Mouse (Mus musculus): ENCODE data around the gene Slc24a4. TPM values are rescaled to one million over a fixed set of nuclear protein-coding genes. Genes with fewer than 3 reads are reported as not detected.
A peak's percentile ranks its signal among the peaks of the same experiment; 100 is the strongest.

Slc24a4 gene
- total and polyA plus RNA-seq, 3 experiments: 0.50 to 1.3 (median 0.98) TPM

GRCm38 (mm10) chr12:102183201-102183600, 54.7 kb downstream of the Slc24a4 start:
- no peaks in the 10 kb centered on the region for H3K36me3 ChIP-seq (ENCODE audit: control insufficient read depth, insufficient read depth, low read length)
- no peaks in the 10 kb centered on the region for H3K27me3 ChIP-seq (ENCODE audit: control insufficient read depth, insufficient read depth, low read length)
- DNase-seq: no peak
- intact Hi-C loops (cut with DNase I): loop anchor here (5.0 kb wide), 3 partner anchors 164 to 204 kb away; no protein-coding TSS in a partner anchor
- H3K9ac ChIP-seq (ENCODE audit: low read depth, low read length): no peak overlapping the region
- TF ChIP-seq POLR2A (IDR thresholded peaks at IDR 0.05; ENCODE audit: insufficient read depth, low read depth, low read length) (no peak), CTCF (IDR thresholded peaks at IDR 0.05) (no peak), EP300 (IDR thresholded peaks at IDR 0.05; ENCODE audit: insufficient read depth, low read depth, low read length) (no peak)
- H3K27ac ChIP-seq: no peak overlapping the region
- H3K79me2 ChIP-seq (replicated peaks; ENCODE audit: control insufficient read depth, insufficient read depth, low read length): no peaks in the 10 kb centered on the region
- H3K4me1 ChIP-seq (ENCODE audit: control insufficient read depth, insufficient read depth, low read length): no peaks in the 10 kb centered on the region
- WGBS: 69% methylated on average over 9 of the region's 9 CpGs
- H3K4me3 ChIP-seq: no peak overlapping the region

DNA sequence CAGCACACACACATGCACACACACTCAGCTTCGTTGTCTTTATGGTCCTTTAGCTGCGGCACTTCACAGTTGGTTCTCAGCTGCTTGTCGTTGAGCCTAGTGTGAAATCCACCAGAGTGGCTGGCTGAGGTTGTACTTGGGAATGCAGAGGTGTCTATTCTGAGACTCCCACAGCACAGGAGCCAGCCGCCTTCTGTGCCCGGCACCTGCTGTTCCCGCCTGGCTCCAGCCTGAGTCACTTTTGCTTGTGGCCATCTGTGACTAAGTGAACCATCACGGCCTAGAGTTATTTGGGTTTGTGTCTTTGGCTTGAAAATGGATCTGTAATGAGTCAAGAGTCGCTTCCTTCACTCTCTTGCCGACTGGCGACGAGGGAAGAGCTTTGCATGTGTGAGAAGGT, 62.3 kb downstream of the Slc24a4 start:
- H3K27me3 ChIP-seq (ENCODE audit: control insufficient read depth, insufficient read depth, low read length): no peaks in the 10 kb centered on the region
- intact Hi-C loops (cut with DNase I): no loop called here
- WGBS: 82% methylated on average over 11 of the region's 11 CpGs
- H3K27ac ChIP-seq: no peak overlapping the region
- no peaks in the 10 kb centered on the region for H3K36me3 ChIP-seq (ENCODE audit: control insufficient read depth, insufficient read depth, low read length)
- TF ChIP-seq CTCF (IDR thresholded peaks at IDR 0.05) (no peak), POLR2A (IDR thresholded peaks at IDR 0.05; ENCODE audit: insufficient read depth, low read depth, low read length) (no peak), EP300 (IDR thresholded peaks at IDR 0.05; ENCODE audit: insufficient read depth, low read depth, low read length) (no peak)
- no peaks in the 10 kb centered on the region for H3K79me2 ChIP-seq (replicated peaks; ENCODE audit: control insufficient read depth, insufficient read depth, low read length)
- H3K4me3 ChIP-seq: no peak overlapping the region
- no peaks in the 10 kb centered on the region for H3K4me1 ChIP-seq (ENCODE audit: control insufficient read depth, insufficient read depth, low read length)
- H3K9ac ChIP-seq (ENCODE audit: low read depth, low read length): no peak overlapping the region
- no peak for DNase-seq

DNA sequence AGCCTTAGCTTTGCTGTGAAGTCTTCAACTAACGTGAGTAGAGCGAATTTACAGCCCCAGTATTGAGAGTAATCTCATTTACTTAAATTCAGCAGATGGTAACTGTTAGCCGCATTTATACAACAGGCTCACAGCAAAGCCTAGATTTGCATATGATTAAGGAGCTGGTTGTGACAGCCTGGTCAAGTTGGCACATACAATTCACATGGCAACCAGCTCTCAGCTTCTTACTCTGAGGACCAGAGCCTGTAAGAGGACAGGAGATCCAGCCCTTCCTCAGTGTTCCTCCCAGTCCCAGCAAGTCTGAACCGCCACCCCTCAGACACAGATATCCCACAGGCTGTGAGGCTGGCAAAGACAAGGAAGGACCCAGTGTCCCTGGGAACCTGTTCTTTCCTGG, 73.0 kb downstream of the Slc24a4 start:
- no peak overlapping the region for H3K27ac ChIP-seq
- peaks cover 2% of the 10 kb centered on the region for H3K4me1 ChIP-seq (ENCODE audit: control insufficient read depth, insufficient read depth, low read length)
- 84% methylated on average over 4 of the region's 4 CpGs for WGBS
- no peaks in the 10 kb centered on the region for H3K27me3 ChIP-seq (ENCODE audit: control insufficient read depth, insufficient read depth, low read length)
- H3K79me2 ChIP-seq (replicated peaks; ENCODE audit: control insufficient read depth, insufficient read depth, low read length): no peaks in the 10 kb centered on the region
- H3K9ac ChIP-seq (ENCODE audit: low read depth, low read length): no peak overlapping the region
- no peak for DNase-seq
- intact Hi-C loops (cut with DNase I): no loop called here
- H3K36me3 ChIP-seq (ENCODE audit: control insufficient read depth, insufficient read depth, low read length): no peaks in the 10 kb centered on the region
- no peak for TF ChIP-seq POLR2A (IDR thresholded peaks at IDR 0.05; ENCODE audit: insufficient read depth, low read depth, low read length)
- TF ChIP-seq EP300 (IDR thresholded peaks at IDR 0.05; ENCODE audit: insufficient read depth, low read depth, low read length): no peak
- TF ChIP-seq CTCF (IDR thresholded peaks at IDR 0.05): no peak
- no peak overlapping the region for H3K4me3 ChIP-seq

GRCm38 (mm10) chr12:102202901-102203300, 74.4 kb downstream of the Slc24a4 start:
- intact Hi-C loops (cut with DNase I): no loop called here
- Histone ChIP-seq H3K27me3 (ENCODE audit: control insufficient read depth, insufficient read depth, low read length) (no peaks in the 10 kb centered on the region), H3K9ac (ENCODE audit: low read depth, low read length) (no peak overlapping the region), H3K4me3 (no peak overlapping the region), H3K4me1 (ENCODE audit: control insufficient read depth, insufficient read depth, low read length) (peaks cover 2% of the 10 kb centered on the region), H3K36me3 (ENCODE audit: control insufficient read depth, insufficient read depth, low read length) (no peaks in the 10 kb centered on the region), H3K27ac (no peak overlapping the region; the same call in 1 of the 2 replicates), H3K79me2 (replicated peaks; ENCODE audit: control insufficient read depth, insufficient read depth, low read length) (no peaks in the 10 kb centered on the region)
- WGBS: 37% methylated on average over 9 of the region's 9 CpGs
- TF ChIP-seq EP300 (IDR thresholded peaks at IDR 0.05; ENCODE audit: insufficient read depth, low read depth, low read length) (peak; percentile 75; the same call in 1 of the 2 replicates), POLR2A (IDR thresholded peaks at IDR 0.05; ENCODE audit: insufficient read depth, low read depth, low read length) (no peak)
- DNase-seq: peak; percentile 43 to 54

DNA sequence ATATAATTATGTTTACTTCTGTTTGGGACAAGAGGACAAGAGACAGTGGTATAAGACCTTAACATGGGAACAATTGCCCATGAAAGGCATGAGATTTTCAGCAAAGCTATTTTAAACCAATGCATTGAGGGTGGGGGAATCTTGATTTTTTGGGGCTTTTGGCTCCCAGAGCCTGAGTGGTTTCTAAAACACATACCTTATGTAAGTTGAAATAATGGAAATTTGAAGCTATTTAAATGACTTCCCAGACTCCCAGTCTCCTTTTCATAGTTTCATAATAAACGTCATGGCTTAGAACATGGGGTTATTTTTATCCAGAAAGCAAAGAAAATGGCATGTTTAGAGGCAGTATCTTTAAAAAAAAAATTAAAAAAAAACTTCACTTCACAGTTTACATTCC, 77.9 kb downstream of the Slc24a4 start:
- DNase-seq: no peak
- Histone ChIP-seq H3K27me3 (ENCODE audit: control insufficient read depth, insufficient read depth, low read length) (no peaks in the 10 kb centered on the region), H3K79me2 (replicated peaks; ENCODE audit: control insufficient read depth, insufficient read depth, low read length) (no peaks in the 10 kb centered on the region), H3K4me3 (no peak overlapping the region), H3K36me3 (ENCODE audit: control insufficient read depth, insufficient read depth, low read length) (no peaks in the 10 kb centered on the region), H3K4me1 (ENCODE audit: control insufficient read depth, insufficient read depth, low read length) (peaks cover 2% of the 10 kb centered on the region), H3K27ac (no peak overlapping the region), H3K9ac (ENCODE audit: low read depth, low read length) (no peak overlapping the region)
- intact Hi-C loops (cut with DNase I): no loop called here
- WGBS: 57% methylated on average over 1 of the region's 1 CpGs
- TF ChIP-seq EP300 (IDR thresholded peaks at IDR 0.05; ENCODE audit: insufficient read depth, low read depth, low read length) (no peak), POLR2A (IDR thresholded peaks at IDR 0.05; ENCODE audit: insufficient read depth, low read depth, low read length) (no peak), CTCF (IDR thresholded peaks at IDR 0.05) (no peak)

GRCm38 (mm10) chr12:102207245-102207644, 78.7 kb downstream of the Slc24a4 start:
- WGBS: 88% methylated on average over 7 of the region's 7 CpGs

More at GRCm38 (mm10) chr12:102207245-102207644, 78.7 kb downstream of the Slc24a4 start:
- Histone ChIP-seq H3K27ac (no peak overlapping the region), H3K36me3 (ENCODE audit: control insufficient read depth, insufficient read depth, low read length) (no peaks in the 10 kb centered on the region), H3K27me3 (ENCODE audit: control insufficient read depth, insufficient read depth, low read length) (no peaks in the 10 kb centered on the region), H3K79me2 (replicated peaks; ENCODE audit: control insufficient read depth, insufficient read depth, low read length) (no peaks in the 10 kb centered on the region), H3K9ac (ENCODE audit: low read depth, low read length) (no peak overlapping the region), H3K4me1 (ENCODE audit: control insufficient read depth, insufficient read depth, low read length) (peaks cover 2% of the 10 kb centered on the region), H3K4me3 (no peak overlapping the region)
- no peak for TF ChIP-seq POLR2A (IDR thresholded peaks at IDR 0.05; ENCODE audit: insufficient read depth, low read depth, low read length)
- no peak for TF ChIP-seq CTCF (IDR thresholded peaks at IDR 0.05)
- TF ChIP-seq EP300 (IDR thresholded peaks at IDR 0.05; ENCODE audit: insufficient read depth, low read depth, low read length): no peak
- DNase-seq: no peak
- intact Hi-C loops (cut with DNase I): no loop called here
